8 mouse cellular contexts compared by ENCODE assay signal in the genomic region with DNA sequence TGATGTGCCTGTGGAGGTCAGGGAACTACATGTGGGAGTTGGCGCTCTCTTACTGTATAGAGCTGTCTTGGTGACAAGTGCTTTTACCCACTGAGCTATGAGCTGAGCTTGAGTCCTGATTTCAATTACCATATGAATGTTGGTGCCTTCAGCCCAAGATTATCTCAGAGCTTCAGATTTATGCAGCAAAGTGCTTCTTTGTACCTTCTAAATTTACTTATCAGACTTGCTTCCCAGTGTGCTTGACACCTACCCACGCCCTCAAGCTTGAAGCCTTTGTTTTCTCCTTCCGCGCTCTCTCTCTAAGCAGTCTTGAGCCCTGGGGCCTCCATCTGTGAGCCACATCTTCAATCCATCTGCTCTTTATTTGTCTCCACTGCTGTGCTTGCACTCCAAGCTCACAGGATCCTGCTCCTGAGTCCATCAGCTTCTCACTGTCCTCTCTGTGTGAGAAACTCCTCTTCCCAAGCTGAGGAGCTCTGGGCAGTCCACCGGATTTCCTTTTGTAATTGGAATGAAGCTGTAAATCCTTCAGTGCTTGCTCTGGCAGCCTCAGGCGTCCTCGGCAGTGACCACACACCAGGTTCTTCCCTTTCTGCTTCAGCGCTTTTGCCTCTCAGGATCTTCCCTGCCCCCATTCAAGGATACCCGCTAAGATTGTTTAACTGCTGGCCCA. TPM values are rescaled to one million over a fixed set of nuclear protein-coding genes. Genes with fewer than 3 reads are reported as not detected.
DNase-seq lines count a peak whose midpoint lies in the region; ATAC-seq and TF ChIP-seq lines count a peak whose summit lies in the region.

No protein-coding gene starts in this region.

- WGBS in cerebellum, adult 2 months, result 14% methylated on average over 9 of the region's 9 CpGs
- 32% methylated on average over 9 of the region's 9 CpGs for WGBS in lung, embryonic 16.5 days

- H3K9ac ChIP-seq in lung, embryonic 16.5 days (ENCODE audit: low read length), result 0 out of 2 replicates have a peak overlapping the region, but pooled peaks have one; percentile 22

- no peaks in the 10 kb centered on the region for H3K36me3 ChIP-seq in lung, embryonic 16.5 days (ENCODE audit: control insufficient read depth, insufficient read depth, low read length)

- no peak for DNase-seq in frontal cortex, postnatal 10 days (ENCODE audit: low spot score in 2 of 2)
- DNase-seq in cerebellum, adult 2 months, result peak; percentile 66 to 72
- DNase-seq in forelimb bud, embryonic 11.5 days (ENCODE audit: low read depth, low spot score), result peak; percentile 66
- peak; percentile 37 for DNase-seq in kidney, adult 18-20 months
- peak; percentile 10 for DNase-seq in skeletal muscle tissue, adult 2 months (ENCODE audit: low read depth, low spot score)
- no peak for DNase-seq in thymus, adult 18-20 months

- ATAC-seq in frontal cortex, adult (ENCODE audit: low TSS enrichment), result peak; percentile 92
- no peak for ATAC-seq in lung, embryonic 16.5 days (ENCODE audit: low read depth)

- H3K4me3 ChIP-seq in cerebellum, adult 2 months (replicated peaks; ENCODE audit: insufficient read depth, low read depth, low read length), result no peak overlapping the region
- H3K4me3 ChIP-seq in lung, embryonic 16.5 days (ENCODE audit: low read length), result no peak overlapping the region

- no peak for TF ChIP-seq POLR2A in cerebellum, adult 2 months (IDR thresholded peaks at IDR 0.05; ENCODE audit: borderline replicate concordance, insufficient read depth, low read length)

- 0 out of 2 replicates have a peak overlapping the region, but pooled peaks have one; percentile 5 for H3K4me2 ChIP-seq in lung, embryonic 16.5 days (ENCODE audit: low read depth, low read length)

- H3K27ac ChIP-seq in cerebellum, adult 2 months (ENCODE audit: insufficient read depth, low read length), result peak overlapping the region; percentile 55
- peak overlapping the region; percentile 75 for H3K27ac ChIP-seq in lung, embryonic 16.5 days (ENCODE audit: low read length)

- H3K9me3 ChIP-seq in lung, embryonic 16.5 days (ENCODE audit: control insufficient read depth, low read length), result no peaks in the 10 kb centered on the region

- no peak for TF ChIP-seq CTCF in cerebellum, adult 2 months (IDR thresholded peaks at IDR 0.05; ENCODE audit: borderline replicate concordance, insufficient read depth, low read depth, low read length)

- H3K4me1 ChIP-seq in cerebellum, adult 2 months (ENCODE audit: control insufficient read depth, insufficient read depth, low read length), result peaks cover 14% of the 10 kb centered on the region; the same call in 1 of the 2 replicates
- H3K4me1 ChIP-seq in lung, embryonic 16.5 days (replicated peaks; ENCODE audit: control insufficient read depth, insufficient read depth, low read length), result peaks cover 17% of the 10 kb centered on the region

- H3K27me3 ChIP-seq in cerebellum, adult 2 months (ENCODE audit: control insufficient read depth, insufficient read depth, low read length), result no peaks in the 10 kb centered on the region
- no peaks in the 10 kb centered on the region for H3K27me3 ChIP-seq in lung, embryonic 16.5 days (ENCODE audit: control insufficient read depth, insufficient read depth, low read depth, low read length)

RNA-seq across cellular contexts. Expression of a gene that starts 55.4 kb away (rescaled TPM):
- polyA plus RNA-seq in cerebellum, adult 2 months (2012; rRNA removed), result 16.4 and 17.2 TPM in 2 replicates
- polyA plus RNA-seq in lung, embryonic 16.5 days (2015; fragmentation: Nextera tagmentation; extraction: Ambion mirVana), result 3.5 and 4.2 TPM in 2 replicates

Comparison
In these comparisons a context has a peak if more than half of its experiments do, and no peak if none do; other contexts are left out.
1. DNase-seq: peak in cerebellum, adult 2 months (2 of 2), forelimb bud, embryonic 11.5 days (single experiment), kidney, adult 18-20 months (single experiment) and skeletal muscle tissue, adult 2 months (single experiment); none in frontal cortex, postnatal 10 days (0 of 2) and thymus, adult 18-20 months (0 of 2).